Mouse (Mus musculus): ENCODE data around the gene Epb41l4b.

The Epb41l4b gene

DNA sequence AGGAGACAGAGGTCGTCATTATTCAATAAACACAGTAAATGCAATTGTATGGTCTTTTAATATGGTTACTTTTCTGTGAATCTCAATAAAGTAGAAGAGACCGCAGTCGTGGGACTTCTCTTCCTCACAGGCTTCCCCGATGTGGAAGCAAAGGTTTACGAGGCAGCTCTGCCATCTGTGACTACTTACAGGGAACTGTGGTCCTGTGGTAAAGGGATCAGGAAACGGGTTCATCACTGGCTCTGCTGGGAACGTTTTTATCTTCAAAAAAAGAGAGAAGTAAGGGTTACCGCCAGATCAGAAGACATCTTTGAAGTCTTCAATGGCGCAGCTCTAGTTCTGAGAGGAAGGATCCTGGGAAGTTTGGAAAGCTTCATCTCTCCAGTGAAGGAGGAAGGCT is 135.5 kb downstream of the Epb41l4b start:
- no peak for DNase-seq

DNA sequence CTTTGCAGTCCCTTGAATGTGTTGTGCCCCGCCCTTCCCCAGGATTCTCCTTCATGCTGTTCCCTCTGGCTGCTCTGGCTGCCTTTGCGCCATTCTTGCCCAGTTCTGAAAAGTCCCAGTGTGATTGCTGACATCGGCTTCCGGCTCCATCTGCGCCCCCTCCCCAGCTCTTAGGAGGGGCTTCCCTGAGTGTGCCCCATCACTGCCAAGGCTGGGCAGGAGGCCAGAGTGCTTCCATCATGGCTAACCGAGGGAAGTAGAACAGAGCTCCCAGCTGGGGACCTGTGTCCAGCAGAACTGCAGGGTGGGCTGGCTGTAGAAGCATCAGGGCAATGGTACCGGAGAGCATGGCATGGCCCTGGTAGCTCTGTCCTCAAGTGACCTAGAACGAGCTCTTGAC is 138.2 kb downstream of the Epb41l4b start:
- no peak for DNase-seq

DNA sequence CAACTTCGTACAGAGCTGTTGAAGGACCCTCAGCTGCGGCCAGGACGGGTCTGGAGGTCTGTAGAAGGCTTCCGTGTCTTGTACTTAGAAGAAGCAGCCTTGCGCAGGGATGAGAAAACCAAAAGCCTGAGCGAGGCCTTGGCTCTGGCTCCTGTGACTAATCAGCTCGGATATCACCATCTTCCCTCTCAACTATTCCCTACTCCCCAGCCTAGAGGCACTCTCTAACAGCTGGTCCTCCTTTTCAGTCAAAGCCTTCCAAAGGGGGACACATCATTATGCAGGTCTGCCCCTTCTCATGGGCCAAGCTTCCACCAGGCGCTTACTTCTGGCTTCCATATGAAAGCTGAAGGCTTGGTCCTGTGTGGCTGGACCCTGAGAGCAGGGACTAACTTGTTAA is 139.4 kb downstream of the Epb41l4b start:
- DNase-seq, result no peak

DNA sequence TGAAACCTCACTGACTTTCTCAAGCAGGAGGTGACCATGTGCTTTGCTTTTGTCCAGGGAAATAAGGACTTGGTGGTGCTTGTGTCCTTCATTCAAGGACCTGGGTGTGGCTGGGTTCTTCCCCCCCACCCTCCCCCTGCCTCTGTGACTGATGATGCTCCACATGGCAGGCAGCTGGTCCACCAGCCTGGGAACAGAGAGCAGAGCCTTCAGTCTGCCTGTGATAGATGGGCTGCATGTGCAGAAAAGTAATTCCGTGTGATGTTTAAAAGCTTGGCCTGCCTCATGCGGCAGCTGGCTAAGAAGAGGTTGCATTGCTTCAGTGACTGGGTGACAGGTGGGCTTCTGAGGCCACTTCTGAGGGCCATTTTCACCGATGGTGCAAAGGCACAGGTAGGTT is 140.5 kb downstream of the Epb41l4b start:
- no peak for DNase-seq

DNA sequence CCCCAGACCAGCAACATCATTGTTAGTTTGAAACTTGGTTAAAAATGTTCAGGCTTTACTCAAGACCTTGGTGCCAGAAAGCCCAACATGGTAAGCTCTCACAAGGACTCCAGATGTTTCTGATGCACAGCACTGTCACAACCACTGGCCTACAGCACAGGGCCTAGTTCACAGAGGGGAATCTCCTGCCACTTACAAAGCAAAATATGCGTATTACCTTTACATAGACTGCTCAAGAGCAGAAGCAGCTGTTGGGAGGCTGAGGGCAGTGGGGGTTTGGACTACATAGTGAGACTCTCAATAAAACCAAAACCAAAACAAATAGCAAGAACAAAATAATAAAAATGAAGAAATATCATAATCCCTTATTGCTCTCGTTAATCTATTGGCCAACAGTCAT is 141.8 kb downstream of the Epb41l4b start:
- no peak for DNase-seq

DNA sequence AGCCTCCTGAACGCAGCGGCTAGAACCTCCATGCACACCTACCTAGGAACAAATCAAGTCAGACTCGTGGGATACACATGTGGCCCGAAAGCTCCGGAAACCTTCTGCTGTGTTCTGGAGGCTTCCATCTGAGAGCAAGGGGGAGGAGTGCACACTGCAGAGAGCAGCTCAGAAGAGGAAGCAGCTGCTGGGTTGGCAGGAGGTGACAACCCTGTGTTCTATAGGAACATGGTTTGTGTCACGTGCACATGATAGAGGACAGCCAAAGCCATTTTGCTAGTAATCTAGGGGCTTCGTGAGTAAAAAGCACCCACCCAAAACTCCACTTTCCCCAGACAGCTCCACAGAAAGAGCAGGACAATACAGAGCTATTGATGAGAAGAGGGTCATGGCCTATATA is 149.9 kb downstream of the Epb41l4b start:
- no peak for DNase-seq

DNA sequence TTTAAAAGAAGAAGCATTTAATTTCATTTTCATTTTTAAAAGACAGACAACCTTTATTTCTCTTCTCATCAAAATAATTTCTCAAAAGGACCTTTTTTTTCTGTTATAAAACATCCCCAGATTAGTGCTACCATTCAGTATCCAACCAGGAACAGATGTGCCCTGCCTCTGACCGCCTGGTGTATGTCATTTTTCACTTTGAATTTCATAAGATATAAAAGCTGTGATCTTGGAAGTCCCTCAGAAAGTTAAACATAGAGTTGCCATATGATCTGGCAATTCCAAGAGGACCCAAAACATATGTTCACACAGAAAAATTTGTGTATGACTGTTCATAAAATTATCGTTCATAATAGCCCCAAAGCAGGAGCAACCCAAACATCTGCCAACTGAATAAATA is 151.3 kb downstream of the Epb41l4b start:
- DNase-seq, result no peak

DNA sequence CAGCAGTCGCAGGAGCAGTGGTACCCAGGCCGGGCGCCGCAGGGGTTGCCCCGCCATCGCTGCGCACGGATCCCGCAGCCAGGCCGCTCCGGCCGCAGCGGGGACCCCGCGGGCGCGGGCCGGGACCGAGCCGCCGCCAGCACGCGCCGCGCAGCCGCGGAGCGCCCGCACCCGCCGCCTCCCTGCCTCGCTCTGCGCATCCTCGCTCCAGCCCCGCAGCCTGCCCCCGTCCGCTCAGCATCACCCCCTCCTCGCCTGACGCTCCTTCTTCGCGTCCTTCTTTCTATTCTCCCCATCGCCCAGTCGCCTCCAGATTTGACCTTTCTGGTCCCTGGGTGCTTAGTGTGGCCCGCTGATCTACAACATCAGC is 153.0 kb downstream of the Epb41l4b start, which contains the start of gene Frrs1l:
Gene Frrs1l, minus strand, starts transcription at position 177 of the 370 bp plus-strand sequence.
- no peak for DNase-seq

DNA sequence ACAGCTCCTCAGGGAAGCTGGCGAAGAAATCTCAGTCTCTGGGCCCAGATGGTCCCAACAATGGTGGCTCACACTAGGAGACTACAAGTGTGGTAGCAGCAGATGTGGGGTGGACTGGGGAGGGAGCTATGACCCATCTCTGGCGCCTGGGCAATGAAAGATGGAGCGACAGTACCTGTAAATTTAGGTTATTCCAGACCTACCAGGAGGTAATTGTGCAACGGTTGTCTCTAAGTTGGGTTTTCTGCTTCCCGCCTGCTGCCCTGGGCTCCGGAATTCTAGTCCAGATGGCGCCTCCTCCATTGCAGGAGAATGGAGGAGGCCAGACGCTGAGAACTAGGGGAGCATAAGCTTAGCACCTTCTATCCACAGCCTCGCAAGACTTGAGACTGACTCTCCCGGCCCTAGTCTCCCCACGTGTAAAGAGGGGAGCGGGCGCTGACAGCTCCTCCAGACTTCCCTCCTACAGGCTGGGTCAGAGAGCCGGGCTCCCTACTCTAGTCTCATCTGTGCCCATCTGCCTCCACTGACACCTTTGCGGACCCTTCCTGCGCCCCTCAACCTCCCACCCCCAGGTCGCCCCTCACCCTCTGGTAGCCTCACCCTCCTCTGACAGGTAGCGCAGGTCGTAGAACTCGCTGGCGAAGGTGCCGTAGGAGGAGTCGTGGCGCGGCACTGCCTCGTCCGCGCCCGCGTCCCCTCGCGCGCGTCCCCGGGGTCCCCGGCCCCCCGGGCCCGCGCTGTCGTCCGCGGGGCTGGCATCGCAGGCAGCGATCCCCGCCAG is 153.6 kb downstream of the Epb41l4b start:
- DNase-seq, result no peak

DNA sequence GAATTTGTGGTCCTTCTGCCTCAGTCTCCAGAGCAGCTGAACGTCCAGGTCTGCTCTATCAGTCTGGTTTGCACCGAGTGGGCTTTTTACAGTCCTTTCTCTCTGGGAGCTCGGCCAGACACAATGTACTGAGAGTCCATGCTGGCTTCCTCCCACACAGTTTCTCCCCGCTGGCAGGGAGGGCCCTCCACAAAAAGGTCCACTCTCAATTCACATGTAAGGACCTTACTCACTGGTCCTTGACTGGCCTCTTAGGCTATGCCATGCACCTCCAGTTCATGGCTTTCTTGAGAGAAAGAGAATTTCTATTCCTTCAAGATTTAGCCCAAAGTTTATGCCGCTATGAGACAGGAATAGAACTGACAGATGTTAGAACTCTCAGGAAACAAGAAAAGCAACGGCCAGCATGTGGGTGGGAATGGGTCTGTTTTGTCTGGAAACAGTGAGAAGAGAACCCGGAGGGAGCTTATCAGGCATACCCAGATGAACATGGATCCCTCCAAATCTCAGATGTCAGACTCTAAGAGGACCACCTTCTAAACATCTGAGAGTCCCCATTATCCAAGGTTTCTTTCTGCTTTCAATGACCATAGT is 177.6 kb downstream of the Epb41l4b start:
- no peak for DNase-seq

DNA sequence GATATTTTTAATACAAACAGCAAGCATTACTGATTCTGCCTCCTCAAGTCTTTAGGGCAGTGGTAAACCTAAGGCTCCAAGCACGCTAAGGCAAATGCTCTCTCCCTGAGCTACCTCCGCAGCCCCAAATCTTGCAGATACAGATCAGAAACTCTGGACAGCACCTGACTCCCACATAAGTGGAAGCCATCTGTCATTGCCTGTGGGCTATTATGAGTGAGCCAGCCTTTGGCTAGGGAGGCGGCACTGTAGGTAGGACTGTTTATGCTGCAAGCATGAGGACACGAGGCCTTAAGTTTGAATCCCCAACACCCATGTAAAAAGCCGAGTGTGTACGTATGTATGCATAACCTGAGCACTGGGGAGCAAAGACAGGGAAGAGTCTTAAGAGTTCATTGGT is 179.6 kb downstream of the Epb41l4b start:
- no peak for DNase-seq

DNA sequence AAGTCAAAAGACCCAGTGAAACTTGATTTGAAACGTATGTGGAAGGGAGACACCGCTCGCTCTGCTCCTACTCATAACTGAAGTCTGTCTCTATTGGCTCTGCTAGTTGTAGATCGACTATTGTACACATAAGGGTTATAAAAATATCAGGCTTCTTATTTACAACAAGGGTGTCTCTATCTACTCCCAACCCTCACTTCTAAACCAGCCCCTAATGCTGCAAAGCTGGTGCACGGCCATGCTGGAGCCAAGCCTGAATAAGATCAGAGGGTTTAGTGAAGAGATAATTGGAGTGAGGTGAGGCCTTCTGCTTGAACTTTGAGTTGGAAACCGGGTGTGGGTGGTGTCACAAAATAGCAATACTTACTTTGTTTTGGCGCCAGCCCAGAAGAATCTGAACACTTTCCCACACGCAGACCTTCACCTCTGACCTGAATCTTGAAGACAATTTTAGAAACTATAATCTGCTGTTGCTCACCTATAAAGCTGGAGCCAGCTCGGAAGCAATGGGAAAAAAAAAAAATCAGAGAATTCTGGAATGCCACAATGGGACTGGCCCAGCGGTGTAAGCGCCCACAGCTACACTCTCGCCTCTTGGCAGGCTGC is 181.8 kb downstream of the Epb41l4b start:
- peak; percentile 24 for DNase-seq

DNA sequence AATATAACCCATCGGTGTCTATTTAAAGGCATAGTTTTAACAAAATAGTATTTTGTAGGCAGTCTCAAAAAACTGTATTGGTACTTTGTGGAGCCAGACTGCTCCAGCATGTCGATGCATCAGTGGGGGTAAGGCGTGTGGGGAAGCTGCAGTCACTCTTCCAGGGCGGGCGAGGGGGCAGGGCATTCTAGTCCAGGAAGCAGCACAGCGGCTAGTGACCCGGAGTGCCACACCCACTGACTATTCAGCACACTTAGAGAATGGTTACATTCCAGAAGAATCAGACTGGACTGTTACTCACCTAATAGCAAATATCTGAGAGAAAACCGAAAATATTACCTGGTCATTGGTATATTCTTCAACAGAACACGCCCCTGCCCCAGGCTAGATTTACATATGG is 185.7 kb downstream of the Epb41l4b start:
- no peak for DNase-seq

DNA sequence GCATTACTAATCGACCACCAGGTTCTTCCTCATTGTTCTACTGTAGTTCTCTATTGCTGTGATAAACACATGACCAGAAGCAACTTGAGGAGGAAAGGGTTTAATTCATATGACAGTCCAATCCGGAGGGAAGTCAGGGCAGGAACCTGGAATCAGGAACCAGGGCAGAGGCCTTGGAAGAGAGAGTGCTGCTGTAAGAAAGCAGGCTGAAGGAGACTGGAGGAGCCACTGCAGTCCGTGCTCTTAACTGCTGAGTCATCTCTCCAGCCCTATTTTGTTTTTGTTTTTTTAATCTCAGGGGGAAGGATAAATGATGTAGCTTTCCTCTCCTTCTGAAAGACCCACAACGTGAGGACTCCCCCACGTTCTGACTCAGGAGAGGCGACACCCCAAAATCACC is 190.0 kb downstream of the Epb41l4b start:
- DNase-seq, result no peak

DNA sequence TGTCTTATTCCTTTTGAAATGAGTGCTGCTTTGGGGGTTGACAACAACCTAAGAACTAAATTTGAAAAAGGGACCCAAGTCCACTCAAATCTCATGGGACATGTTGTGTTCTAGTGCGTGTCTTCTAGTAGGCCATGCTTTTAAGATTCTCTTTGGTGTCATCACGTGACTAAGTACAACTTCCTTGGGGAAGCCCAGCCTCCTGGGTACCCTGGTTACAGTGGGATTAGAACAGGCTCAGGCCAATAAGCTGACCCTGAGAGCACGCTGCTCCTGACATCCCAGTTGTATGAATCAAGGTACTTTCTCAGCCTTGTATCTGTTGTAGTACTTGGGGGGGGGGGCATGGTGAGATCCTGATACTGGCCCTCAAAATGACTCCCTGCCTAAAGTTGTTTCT is 191.5 kb downstream of the Epb41l4b start:
- no peak for DNase-seq

DNA sequence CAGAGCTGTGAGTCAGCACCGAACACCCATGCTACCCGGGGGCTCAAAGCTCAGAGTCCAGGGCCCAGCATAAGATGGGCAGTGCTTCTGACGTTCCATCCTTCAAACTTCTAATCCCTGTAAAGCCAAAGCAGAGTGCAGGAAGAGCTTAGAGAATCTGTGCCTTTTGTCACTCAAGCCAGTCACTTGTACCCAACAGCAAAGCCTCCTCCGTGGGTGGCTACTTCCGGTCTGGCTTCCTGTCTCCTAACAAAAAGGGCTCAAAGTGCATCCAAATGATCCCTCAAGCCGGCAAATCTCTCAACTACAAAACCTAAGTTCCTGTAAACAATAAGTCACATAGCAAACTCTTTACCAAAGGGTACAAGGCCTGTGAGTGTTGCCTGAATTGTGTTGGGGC is 193.7 kb downstream of the Epb41l4b start:
- no peak for DNase-seq

DNA sequence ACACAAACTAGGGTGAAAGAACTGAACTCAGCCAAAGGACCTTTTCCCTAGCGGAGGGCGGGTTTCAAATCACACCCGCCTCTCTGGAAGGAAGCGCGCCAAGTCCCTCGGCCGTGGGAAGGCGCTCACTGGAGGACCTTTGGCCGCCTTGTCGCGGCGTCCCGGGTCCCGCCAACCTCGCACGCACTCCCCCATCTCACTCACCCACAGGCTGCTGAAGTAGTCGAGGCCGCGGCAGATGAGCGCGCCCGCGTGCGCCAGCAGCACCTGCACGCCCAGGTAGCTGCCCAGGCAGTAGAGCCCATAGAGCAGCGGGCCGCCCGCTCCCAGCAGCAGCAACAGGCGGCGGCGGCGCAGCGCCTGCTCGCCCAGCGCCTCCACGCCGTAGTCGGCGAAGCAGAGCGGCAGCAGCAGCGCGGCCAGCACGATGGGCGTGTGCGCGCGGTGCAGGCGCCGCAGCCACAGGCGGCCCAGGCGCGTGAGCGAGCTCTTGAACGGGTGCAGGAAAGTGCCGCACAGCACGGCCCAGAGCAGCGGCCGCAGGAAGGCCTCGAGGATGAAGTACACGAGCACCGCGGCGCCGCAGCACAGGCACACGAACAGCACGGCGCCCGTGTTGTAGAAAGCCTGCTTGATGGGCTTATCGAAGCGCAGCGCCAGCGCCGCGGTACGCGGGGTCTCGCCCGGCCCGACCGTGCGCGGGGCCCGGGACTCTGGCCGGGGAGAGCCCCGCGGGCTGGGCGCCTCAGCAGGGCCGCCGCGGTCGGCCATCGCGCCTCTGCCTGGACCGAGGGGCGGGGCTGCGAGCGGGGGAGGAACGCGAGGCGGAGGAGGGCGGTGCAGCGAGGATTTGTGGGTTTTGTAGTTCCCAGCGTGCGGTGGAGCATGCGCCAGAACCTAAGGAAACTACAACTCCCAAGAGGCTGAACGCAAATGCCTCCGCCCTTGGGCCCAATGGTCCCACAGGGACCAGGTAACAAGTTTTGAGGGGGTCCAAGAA is 196.3 kb downstream of the Epb41l4b start, which contains the start of gene Tmem245:
Gene Tmem245, minus strand, starts transcription at position 797 of the 1,000 bp plus-strand sequence.
- peak; percentile 97 for DNase-seq

DNA sequence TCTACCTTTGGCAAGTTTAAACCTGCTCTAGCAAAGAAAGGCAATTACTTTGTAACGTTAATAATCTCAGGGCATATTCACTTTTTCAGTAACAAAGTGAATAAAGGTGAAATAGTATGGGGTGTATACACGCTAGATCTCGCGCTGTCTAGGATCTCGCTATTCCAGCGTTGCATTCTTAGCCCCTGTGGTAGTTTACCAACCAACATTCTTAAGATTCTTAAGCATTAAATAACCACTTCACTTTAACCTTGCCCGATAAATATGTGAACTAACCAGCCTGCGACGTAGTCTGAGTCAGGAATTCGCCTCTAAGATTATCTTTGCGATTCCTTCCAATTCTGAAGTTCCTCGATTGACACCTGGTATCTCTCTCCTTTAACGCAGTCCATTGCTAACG is 197.1 kb downstream of the Epb41l4b start:
- no peak for DNase-seq

DNA sequence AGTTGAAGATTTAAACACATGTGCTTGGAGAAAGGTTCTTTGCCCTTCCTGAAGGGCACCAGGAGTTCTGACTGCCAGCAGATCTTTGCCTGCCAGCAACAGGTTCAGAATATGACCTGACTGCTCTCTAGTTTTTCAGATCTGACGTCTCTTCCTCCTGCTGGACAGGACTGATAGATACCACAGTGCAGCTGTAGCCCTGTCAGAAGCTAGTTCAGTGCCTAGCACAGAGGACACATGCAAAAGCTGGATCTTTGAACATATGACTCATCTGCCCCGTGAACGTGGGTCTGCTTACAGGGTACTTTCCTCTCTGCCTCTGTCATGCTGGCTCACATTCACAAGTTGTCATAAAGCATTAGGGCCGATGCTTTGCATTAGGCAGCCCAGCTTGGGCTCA is 199.0 kb downstream of the Epb41l4b start:
- DNase-seq, result peak; percentile 45

DNA sequence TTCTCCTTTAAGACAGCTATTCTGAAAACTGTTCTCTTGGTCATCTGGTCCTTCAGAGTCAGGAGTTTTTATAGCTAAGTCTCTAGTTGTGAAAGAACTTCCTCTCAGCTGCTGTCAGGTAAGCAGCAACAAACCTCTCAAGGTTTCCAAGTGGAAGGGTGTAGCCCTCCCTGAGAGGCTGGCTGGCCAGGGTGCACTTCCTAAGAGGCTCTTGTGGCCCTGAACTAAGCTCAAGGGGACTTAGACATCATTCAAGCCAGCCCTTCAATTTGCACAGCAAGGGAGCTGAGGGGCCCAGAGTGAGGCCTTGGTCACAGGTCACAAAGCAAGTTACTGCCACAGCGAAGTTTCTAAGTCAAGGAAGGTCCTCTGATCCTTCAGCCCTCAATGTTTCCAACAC is 200.0 kb downstream of the Epb41l4b start:
- DNase-seq, result no peak

DNA sequence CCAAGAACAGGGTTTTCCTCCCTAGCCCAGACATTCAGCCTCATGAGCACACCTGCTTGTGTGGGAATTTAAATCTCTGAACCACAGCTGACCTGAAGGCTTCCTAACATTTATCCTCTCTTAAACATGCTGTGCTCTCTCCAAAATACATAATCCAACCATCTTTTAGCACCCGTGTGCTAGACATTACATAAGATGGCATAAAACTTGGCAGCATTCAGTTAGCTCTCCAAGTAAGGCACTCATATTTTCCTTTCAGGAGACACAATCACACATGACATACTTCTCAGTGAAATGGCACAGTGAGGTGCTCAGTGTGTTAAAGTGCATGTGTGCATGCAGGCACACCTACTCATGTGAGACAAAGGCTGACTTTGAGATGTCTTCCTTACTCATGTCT is 200.7 kb downstream of the Epb41l4b start:
- DNase-seq, result no peak
